Mouse (Mus musculus) brain, embryonic 18.5 days (tissue): ENCODE data around the gene Pml.

Experiments
- DNase-seq: peaks from one replicate; pipeline ENCODE4 v3.0.0-alpha.2; 2012; ENCODE audit warnings: low read depth, low spot score

The Pml gene

GRCm38 (mm10) chr9:58241780-58242485 is 7.7 kb downstream of the Pml start:
- no peak for DNase-seq

- DNase-seq: no peak
Measured at GRCm38 (mm10) chr9:58234502-58235015, 15.0 kb downstream of the Pml start.

GRCm38 (mm10) chr9:58232374-58232773 is 17.2 kb downstream of the Pml start:
- DNase-seq: no peak

- no peak for DNase-seq
Measured at GRCm38 (mm10) chr9:58231746-58232145, 17.8 kb downstream of the Pml start.

GRCm38 (mm10) chr9:58228777-58229466 is 20.7 kb downstream of the Pml start:
- DNase-seq: no peak

GRCm38 (mm10) chr9:58225915-58226913 is 23.4 kb downstream of the Pml start:
- DNase-seq: no peak

GRCm38 (mm10) chr9:58224356-58224755 is 25.2 kb downstream of the Pml start:
- DNase-seq: no peak

GRCm38 (mm10) chr9:58220218-58220903 is 29.2 kb downstream of the Pml start:
- DNase-seq: no peak

- DNase-seq: no peak
Measured at GRCm38 (mm10) chr9:58218539-58218938, 31.0 kb downstream of the Pml start.

- DNase-seq: no peak
Measured at GRCm38 (mm10) chr9:58216402-58216801, 33.2 kb downstream of the Pml start.

GRCm38 (mm10) chr9:58214519-58215180 is 34.9 kb downstream of the Pml start:
- DNase-seq: no peak

GRCm38 (mm10) chr9:58213865-58214264 is 35.7 kb downstream of the Pml start:
- no peak for DNase-seq

- DNase-seq: no peak
Measured at GRCm38 (mm10) chr9:58213377-58213776, 36.2 kb downstream of the Pml start.

- DNase-seq: no peak
Measured at GRCm38 (mm10) chr9:58210304-58210627, 39.3 kb downstream of the Pml start.

- DNase-seq: no peak
Measured at GRCm38 (mm10) chr9:58209462-58210303, 39.9 kb downstream of the Pml start.

- DNase-seq: no peak
Measured at GRCm38 (mm10) chr9:58206013-58206412, 43.6 kb downstream of the Pml start.

GRCm38 (mm10) chr9:58204448-58205000 is 45.1 kb downstream of the Pml start:
- DNase-seq: no peak

GRCm38 (mm10) chr9:58203516-58204447 is 45.8 kb downstream of the Pml start, which contains the start of the genes Islr and Islr2:
TSS of gene Islr (minus strand) at chr9:58204306.
TSS of gene Islr2 (minus strand) at chr9:58204319.
- DNase-seq: no peak
